Mouse (Mus musculus) brain, adult 2 months (tissue): ENCODE measurements around the gene Plekhs1.
"Not testable (repeated sequence)": the region's sequence is repeated elsewhere in the genome, so short reads cannot be mapped to it uniquely, and the experiment has no call there.

ENCODE experiments used
- DNase-seq: peaks from one replicate; pipeline ENCODE4 v3.0.0; 2011; ENCODE audit warnings: low read depth, low spot score

Gene Plekhs1

DNA sequence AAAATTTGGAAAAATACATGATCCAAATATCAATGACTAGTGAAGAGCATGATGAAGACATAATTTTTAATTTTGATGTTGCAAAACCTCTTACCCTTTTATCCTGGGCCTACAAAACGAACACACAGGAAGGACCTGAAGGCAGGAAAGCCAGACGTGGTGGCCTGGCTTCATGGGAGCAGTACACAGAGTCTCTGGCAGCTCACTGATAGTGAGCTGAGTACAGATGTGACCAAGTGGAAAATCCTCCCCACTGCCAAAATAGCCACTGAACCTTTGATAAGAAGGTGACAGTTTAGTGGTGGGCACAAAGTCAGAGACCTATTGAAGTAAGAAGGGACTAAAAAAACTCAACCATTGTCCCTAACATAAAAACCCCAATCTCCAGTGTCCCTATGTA lies 52.1 kb downstream of the Plekhs1 start:
- DNase-seq, result not testable (repeated sequence)

- DNase-seq, result not testable (repeated sequence)
These were observed 58.0 kb downstream of the Plekhs1 start for GRCm38 (mm10) chr19:56519408-56519807.

- DNase-seq, result not testable (repeated sequence)
These were observed 69.1 kb downstream of the Plekhs1 start for GRCm38 (mm10) chr19:56530529-56530928.

DNA sequence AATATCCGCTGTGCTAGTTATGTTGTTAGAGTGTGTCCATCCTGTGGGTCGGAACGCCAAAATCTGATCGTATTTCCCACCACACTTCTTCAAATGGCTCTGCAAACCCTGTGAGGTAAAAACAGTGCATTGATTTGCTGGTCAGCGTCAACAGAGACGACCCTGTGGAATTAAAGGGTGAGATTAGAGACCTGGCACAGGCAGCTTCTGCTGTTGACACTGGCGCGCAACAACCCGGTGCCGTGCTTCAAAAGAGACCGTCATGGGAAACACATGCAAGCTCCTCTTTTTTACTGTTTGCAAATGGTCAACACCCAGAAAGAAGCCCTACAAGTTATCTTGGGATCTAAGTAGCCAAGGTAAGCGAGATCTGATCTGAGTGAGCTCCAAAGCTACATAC lies 69.8 kb downstream of the Plekhs1 start:
- no peak for DNase-seq

DNA sequence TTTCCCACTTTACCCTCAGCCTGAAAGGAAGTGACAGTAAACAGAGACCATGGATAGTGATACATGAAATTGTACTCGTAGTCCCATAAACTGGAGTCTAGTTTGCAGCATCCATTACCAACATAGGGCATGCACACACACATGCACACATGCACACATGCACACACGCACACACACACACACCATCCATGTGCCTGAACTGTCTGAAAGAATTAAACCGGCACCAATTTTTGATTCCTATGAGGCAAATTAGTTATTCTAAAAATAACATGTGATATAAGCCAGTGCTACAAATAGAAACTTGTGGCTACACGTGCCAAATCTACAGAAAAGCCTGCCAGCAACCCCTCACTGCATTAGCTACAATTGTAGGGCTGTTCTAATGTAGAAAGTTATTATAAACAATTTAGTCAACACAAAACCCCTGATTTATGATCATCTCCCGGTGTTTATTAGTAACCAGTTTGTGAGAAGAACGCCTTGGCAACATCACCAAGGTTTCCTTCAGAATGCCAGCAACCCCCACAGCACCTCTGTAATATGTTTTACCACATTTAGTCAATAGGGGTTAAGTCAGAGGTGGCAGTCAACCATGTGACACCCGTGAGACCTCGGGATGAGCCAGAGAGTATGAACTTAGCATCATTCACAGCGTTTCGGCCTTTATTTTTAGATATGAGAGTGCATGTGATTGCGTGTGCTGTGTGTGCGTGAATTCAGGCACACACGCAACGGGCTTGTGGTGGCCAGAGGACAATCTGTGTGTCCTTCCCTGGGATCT lies 72.0 kb downstream of the Plekhs1 start:
- DNase-seq, result no peak

DNA sequence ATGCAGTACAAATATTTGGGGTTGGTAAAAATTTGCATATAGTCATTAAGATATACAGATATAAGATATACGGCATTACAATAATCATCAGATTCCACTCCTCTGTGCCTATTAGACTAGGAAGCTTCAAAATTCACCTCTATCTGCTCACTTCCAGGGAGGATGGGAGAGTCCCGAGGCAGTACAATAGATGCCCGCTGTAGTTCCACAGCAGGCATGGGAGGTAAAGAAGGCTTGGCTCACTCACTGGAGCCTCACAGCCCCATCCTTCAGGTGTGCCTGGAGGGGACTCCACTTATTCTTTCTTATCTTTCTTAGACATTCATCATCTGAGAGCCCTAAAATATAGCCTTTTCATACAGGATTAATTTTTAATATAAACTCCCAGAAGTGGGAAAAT lies 72.9 kb downstream of the Plekhs1 start:
- no peak for DNase-seq

GRCm38 (mm10) chr19:56535064-56535463 lies 73.6 kb downstream of the Plekhs1 start:
- no peak for DNase-seq

- no peak for DNase-seq
These were observed 74.3 kb downstream of the Plekhs1 start for GRCm38 (mm10) chr19:56535765-56536164.
